Mouse (Mus musculus): ENCODE measurements at regions not wholly inside any gene's neighbourhood (a gene's known extent, or its start where the extent isn't known, plus 50 kb on each side); places are given as distances from the start of the nearest gene placed in this dataset.

DNA sequence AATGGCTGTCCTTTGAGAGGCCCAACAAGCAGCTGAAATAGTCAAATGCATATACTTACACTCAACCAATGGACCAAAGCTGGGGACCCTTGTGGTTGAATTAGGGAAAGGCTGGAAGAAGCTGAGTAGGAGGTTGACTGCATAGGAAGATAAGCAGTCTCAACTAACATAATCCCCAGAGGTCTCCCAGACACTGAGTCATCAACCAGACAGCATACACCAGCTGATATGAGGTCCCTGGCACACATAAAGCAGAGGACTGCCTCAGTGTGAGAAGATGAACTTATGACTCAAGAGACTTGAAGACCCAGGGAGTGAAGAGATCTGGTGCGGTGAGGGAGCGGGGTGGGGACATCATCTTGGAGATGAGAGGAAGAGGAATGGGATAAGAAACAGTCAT lies 863.8 kb downstream of the Nap1l3 start:
- intact Hi-C loops (cut with DNase I): no loop called here
- no peak for DNase-seq

DNA sequence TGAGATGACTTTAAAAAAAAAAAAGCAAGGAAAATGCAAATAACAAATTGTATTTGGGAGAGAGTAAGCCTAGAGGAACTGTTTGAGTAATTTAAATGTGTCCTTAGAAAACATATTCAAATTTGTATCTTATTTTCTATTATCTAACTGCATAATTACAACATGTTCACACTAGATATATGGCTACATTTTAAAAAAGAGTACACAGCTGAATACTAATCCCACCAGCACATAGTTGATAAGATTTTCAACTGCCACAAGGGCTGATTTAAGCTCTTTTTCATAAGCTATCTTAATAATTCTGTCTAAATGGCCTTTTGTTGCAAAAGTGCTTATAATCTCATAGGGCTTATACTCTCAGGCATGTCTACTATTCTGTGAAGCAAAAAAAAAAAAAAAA lies 877.4 kb downstream of the Nap1l3 start:
- DNase-seq: no peak
- intact Hi-C loops (cut with DNase I): no loop called here

GRCm38 (mm10) chrX:121497727-121498126 lies 899.5 kb downstream of the Nap1l3 start:
- intact Hi-C loops (cut with DNase I): no loop called here
- DNase-seq: peak; percentile 2

DNA sequence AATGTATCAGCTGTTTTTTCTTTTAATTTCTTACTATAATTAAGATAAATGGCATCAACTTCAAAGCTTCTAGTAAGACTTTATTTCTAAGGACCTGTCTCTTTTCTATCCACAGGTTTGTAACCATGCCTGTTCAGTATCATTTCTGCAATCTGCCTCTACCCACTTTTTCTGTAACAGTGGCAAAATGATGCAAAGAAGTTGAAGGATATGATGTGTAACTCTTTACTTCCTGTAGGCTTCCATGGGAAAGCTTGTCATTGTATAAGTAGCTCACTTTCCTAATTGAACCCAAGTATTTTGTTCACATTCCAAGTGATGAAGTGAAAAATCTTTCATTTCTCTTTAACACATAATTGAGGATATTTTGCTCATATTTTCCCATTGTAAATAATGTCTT lies 900.0 kb downstream of the Nap1l3 start:
- DNase-seq: no peak
- intact Hi-C loops (cut with DNase I): no loop called here

DNA sequence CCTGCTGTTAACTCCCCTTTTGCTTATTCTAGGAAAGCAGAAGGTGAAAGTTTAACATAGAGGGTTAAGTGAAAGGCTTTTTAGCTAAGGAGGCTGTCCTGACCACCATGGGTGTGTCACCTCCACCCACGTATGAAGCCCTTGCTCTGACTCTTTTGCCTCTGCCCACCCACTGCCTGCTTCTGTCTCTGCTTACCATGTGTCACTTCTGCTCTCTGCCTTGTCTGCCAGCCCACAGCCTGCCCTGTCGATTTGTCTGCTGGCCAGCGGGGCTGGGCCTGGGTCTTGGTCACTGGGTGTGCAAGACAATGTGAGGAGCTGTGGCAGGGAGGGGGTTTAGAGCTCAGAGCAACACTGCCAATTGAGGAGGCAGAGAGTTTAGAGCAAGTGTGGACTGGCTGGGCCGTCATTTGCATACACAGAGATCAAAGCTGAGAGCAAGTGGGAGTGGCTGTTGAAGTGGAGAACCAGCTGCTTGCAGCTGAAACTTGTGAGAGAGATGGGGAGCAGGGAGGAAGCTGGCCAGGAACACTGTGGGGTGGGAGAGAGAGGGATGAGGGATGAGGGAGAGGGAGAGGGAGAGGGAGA lies 917.7 kb downstream of the Nap1l3 start:
- DNase-seq: peak; percentile 4
- intact Hi-C loops (cut with DNase I): no loop called here

DNA sequence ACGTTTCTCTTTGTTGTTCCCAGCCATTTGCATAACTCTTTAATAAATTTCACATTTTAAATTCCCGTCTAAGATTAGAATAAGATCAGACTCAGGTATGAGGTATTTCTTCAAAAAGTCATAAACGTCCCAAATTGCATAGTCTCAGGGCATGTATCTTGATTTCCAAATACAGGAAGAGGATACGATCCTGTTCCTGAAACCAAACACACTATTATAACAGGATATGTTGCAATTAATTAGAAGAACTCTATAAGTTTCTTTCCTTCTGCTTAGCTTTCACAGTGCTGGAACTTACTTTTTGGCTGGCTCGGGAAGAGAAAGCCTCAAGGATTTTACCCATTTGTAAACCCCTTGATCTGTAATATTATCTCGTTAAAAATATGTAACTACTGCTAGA lies 968.1 kb downstream of the Nap1l3 start:
- DNase-seq: no peak
- intact Hi-C loops (cut with DNase I): no loop called here
